Mouse (Mus musculus) liver, embryonic 16.5 days (tissue): ENCODE measurements around the gene Fat1. TPM values are rescaled to one million over a fixed set of nuclear protein-coding genes. Genes with fewer than 3 reads are reported as not detected.
A peak's percentile ranks its signal among the peaks of the same experiment; 100 is the strongest.

ENCODE experiments used
- ATAC-seq: fragments of 200-750 bp; cut with Nextera tagmentation; 2 replicates; pipeline ENCODE4 v1.8.0; 2017; ENCODE audit warnings: low read depth, mild to moderate bottlenecking, moderate number of reproducible peaks, moderate library complexity
- H3K27ac ChIP-seq: fragments of 300-500 bp; sonication (generic); 2 replicates; pipeline ENCODE4 v1.5.1; 2014; ENCODE audit warnings: mild to moderate bottlenecking, low read length
- H3K27me3 ChIP-seq: fragments of 300-500 bp; sonication (generic); 2 replicates; pipeline ENCODE4 v1.6.1; 2014; ENCODE audit warnings: low read depth, low read length, mixed read lengths; ENCODE audit not compliant: control insufficient read depth, insufficient read depth
- H3K36me3 ChIP-seq: fragments of 300-500 bp; sonication (generic); 2 replicates; pipeline ENCODE4 v1.6.1; 2014; ENCODE audit warnings: mild to moderate bottlenecking; ENCODE audit not compliant: control insufficient read depth, insufficient read depth
- H3K4me1 ChIP-seq: fragments of 300-500 bp; sonication (generic); 2 replicates; pipeline ENCODE4 v1.6.1; 2014; ENCODE audit warnings: low read depth, low read length, mixed read lengths; ENCODE audit not compliant: control insufficient read depth
- H3K4me2 ChIP-seq: fragments of 300-500 bp; sonication (generic); 2 replicates; pipeline ENCODE4 v1.6.1; 2014; ENCODE audit warnings: low read depth, low read length, mixed read lengths
- H3K4me3 ChIP-seq: fragments of 300-500 bp; sonication (generic); 2 replicates; pipeline ENCODE4 v1.5.1; 2014; ENCODE audit warnings: low read depth, mild to moderate bottlenecking, low read length
- H3K9ac ChIP-seq: fragments of 300-500 bp; sonication (generic); 2 replicates; pipeline ENCODE4 v1.6.1; 2014; ENCODE audit warnings: low read depth, low read length
- H3K9me3 ChIP-seq: fragments of 300-500 bp; sonication (generic); replicated peaks from 2 replicates; pipeline ENCODE4 v1.6.1; 2016; ENCODE audit warnings: low read length; ENCODE audit not compliant: control insufficient read depth
- WGBS: fragments of 180-500 bp; shearing (Covaris S2); extraction: QIAGEN DNeasy Blood & Tissue Kit; methylation state at CpG from one replicate; pipeline ENCODE4 v1.1.7; 2014; ENCODE audit not compliant: insufficient replicate concordance; 5-methylcytosine and 5-hydroxymethylcytosine counted together
- polyA plus RNA-seq: library from polyadenylated mRNA; unstranded; fragments of >200 nt; fragmentation: Nextera tagmentation; extraction: Ambion mirVana; gene quantifications from 2 replicates; pipeline ENCODE4 v1.2.1, GENCODE M21; 2015

The Fat1 gene
- polyA plus RNA-seq, 1 experiment from 2014 or later = 0.71 TPM

DNA sequence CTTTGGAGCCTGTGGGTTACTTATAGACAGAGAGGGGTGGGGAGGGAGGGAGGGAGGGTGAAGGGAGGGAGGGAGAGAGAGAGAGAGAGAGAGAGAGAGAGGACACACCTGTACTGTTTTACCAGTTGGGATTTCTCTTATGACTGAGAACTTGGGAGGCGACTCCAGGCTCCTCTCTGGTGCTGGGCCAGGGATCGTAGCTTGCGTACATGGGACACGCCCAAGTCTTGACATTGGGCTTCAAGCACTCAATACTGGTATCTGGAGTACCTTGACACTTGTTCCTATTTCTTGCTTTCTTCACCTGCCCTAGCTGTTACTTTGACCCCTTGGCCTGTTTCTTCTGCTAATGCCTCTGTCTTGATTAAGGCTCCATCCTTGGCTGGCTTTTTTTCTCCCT lies 10.3 kb downstream of the Fat1 start:
- no peaks in the 10 kb centered on the region for H3K4me1 ChIP-seq
- no peak overlapping the region for H3K4me2 ChIP-seq
- no peak overlapping the region for H3K9ac ChIP-seq
- 90% methylated on average over 4 of the region's 4 CpGs for WGBS
- no peaks in the 10 kb centered on the region for H3K27me3 ChIP-seq
- no peak overlapping the region for H3K27ac ChIP-seq
- H3K9me3 ChIP-seq = no peaks in the 10 kb centered on the region
- H3K4me3 ChIP-seq = no peak overlapping the region
- no peak for ATAC-seq
- no peaks in the 10 kb centered on the region; the same call in 1 of the 2 replicates for H3K36me3 ChIP-seq

DNA sequence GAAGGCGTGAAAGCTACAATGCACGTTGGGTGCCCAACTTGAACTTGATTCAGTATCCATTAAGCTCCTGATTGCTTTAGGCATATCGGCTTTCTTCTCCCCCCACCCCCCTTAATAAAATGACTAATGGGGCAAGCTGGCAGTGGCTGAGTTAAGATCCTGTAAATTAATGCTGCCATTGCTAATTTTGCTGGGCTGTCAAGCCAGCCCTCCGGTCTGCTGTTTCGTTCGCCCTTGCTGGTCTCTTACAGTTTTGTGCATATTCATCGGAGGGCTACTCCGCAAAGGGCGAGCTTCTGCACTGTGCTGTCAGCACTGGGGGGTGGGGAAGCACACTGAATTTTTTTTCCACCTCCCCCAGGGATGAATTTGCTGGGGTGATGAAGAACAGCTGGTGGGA lies 13.3 kb downstream of the Fat1 start:
- no peak overlapping the region for H3K9ac ChIP-seq
- peaks cover 14% of the 10 kb centered on the region for H3K36me3 ChIP-seq
- no peaks in the 10 kb centered on the region; the same call in 1 of the 2 replicates for H3K9me3 ChIP-seq
- no peak for ATAC-seq
- no peaks in the 10 kb centered on the region for H3K4me1 ChIP-seq
- no peak overlapping the region for H3K4me3 ChIP-seq
- H3K4me2 ChIP-seq = no peak overlapping the region
- WGBS = 78% methylated on average over 9 of the region's 9 CpGs
- H3K27ac ChIP-seq = no peak overlapping the region
- no peaks in the 10 kb centered on the region for H3K27me3 ChIP-seq

- ATAC-seq = no peak
- no peak overlapping the region for H3K4me3 ChIP-seq
- no peaks in the 10 kb centered on the region for H3K9me3 ChIP-seq
- WGBS = 58% methylated on average over 10 of the region's 10 CpGs
- no peak overlapping the region for H3K4me2 ChIP-seq
- no peaks in the 10 kb centered on the region for H3K4me1 ChIP-seq
- H3K27me3 ChIP-seq = no peaks in the 10 kb centered on the region
- H3K27ac ChIP-seq = no peak overlapping the region
- no peak overlapping the region for H3K9ac ChIP-seq
- no peaks in the 10 kb centered on the region for H3K36me3 ChIP-seq
Measured at GRCm38 (mm10) chr8:44960455-44960854, 25.2 kb downstream of the Fat1 start.

- Histone ChIP-seq H3K9me3 (no peaks in the 10 kb centered on the region), H3K27me3 (no peaks in the 10 kb centered on the region), H3K4me3 (no peak overlapping the region), H3K4me2 (no peak overlapping the region), H3K27ac (no peak overlapping the region), H3K9ac (no peak overlapping the region), H3K4me1 (no peaks in the 10 kb centered on the region), H3K36me3 (no peaks in the 10 kb centered on the region)
- ATAC-seq = no peak
- WGBS = 41% methylated on average over 5 of the region's 5 CpGs
Measured at GRCm38 (mm10) chr8:44960906-44961305, 25.7 kb downstream of the Fat1 start.

DNA sequence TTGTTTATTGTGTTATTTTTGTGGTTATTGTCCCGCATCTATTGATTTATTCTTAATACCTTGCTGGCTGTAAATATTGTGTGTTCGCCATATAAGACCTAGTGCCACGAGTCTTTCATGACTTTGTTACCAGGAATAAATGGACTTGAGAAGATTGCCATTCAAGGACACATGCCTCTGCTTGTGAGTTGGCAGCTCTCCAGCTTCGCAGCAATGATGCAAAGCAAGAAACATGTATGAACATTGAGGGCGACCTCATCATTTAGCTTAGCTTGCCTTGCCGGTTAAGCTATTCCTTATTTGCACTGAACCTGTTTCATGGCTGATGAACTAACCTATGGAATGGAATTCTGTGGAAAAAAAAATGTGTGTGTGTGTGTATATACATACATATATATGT lies 26.2 kb downstream of the Fat1 start:
- Histone ChIP-seq H3K4me2 (no peak overlapping the region), H3K27me3 (no peaks in the 10 kb centered on the region), H3K4me3 (no peak overlapping the region), H3K27ac (no peak overlapping the region), H3K9ac (no peak overlapping the region), H3K4me1 (no peaks in the 10 kb centered on the region), H3K9me3 (no peaks in the 10 kb centered on the region), H3K36me3 (no peaks in the 10 kb centered on the region)
- WGBS = 61% methylated on average over 6 of the region's 6 CpGs
- ATAC-seq = no peak

DNA sequence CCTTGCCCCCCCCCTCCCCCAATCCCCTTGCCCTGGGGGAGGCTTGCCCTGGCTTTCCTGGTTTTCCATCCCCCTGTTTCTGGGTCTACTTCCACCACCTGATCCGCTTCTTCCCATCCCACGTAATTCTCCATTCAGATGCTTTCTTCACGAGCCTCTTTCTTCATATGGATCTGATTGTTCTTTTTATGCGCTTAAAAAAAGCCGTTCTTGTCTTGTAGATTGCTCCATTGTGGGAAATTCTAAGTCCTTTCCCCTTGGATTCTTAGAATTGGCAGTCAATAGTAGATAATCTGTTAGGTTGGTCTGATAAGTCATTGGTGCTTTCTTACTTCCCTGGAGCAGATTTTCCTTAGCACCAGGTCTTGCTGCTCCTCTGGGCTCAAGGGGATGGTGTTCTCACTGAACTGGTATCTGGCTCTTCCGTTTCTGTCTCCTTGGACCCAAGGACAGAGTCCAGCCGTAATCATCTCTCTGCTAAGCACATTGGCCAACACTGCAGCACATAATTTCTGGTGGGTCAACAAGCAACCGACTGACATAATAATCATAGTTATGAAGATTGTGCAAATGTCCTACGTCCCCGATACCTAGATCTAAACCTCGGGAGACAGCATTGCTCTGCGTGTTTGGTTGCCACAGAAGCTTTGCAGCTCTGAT lies 27.5 kb downstream of the Fat1 start:
- Histone ChIP-seq H3K36me3 (no peaks in the 10 kb centered on the region), H3K9ac (no peak overlapping the region), H3K4me2 (no peak overlapping the region), H3K4me3 (no peak overlapping the region), H3K27me3 (no peaks in the 10 kb centered on the region), H3K27ac (no peak overlapping the region), H3K9me3 (no peaks in the 10 kb centered on the region), H3K4me1 (no peaks in the 10 kb centered on the region)
- 67% methylated on average over 12 of the region's 12 CpGs for WGBS
- peak; percentile 53; the same call in 1 of the 2 replicates for ATAC-seq

- no peak overlapping the region for H3K4me2 ChIP-seq
- 70% methylated on average over 8 of the region's 8 CpGs for WGBS
- H3K27ac ChIP-seq = no peak overlapping the region
- no peaks in the 10 kb centered on the region for H3K36me3 ChIP-seq
- no peak overlapping the region for H3K4me3 ChIP-seq
- ATAC-seq = no peak
- H3K9me3 ChIP-seq = no peaks in the 10 kb centered on the region
- no peak overlapping the region for H3K9ac ChIP-seq
- no peaks in the 10 kb centered on the region for H3K27me3 ChIP-seq
- H3K4me1 ChIP-seq = no peaks in the 10 kb centered on the region
Measured at GRCm38 (mm10) chr8:44967521-44968039, 32.3 kb downstream of the Fat1 start.

DNA sequence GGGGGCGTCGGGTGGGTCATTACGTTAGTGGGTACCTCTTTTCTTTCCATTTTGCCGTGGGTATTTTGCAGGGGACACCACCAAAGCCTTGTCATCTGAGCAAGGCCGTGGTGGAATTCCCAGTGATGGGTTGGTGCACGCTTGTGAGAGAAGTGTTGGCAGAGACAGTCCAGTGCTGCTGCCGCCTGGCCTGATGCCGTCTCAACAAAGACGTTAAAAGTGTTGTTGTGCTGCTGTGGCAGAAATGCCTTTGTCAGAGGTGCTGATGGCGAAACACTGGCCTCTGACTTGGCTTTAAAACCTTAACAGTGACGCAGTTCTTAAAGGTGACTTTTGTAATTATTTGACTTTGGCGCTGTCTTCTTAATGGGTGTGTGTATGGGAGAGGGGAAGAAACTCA lies 34.8 kb downstream of the Fat1 start:
- H3K4me3 ChIP-seq = no peak overlapping the region
- no peaks in the 10 kb centered on the region for H3K9me3 ChIP-seq
- no peak for ATAC-seq
- no peak overlapping the region for H3K9ac ChIP-seq
- no peak overlapping the region for H3K4me2 ChIP-seq
- peaks cover 3% of the 10 kb centered on the region; the same call in 1 of the 2 replicates for H3K4me1 ChIP-seq
- no peak overlapping the region for H3K27ac ChIP-seq
- no peaks in the 10 kb centered on the region for H3K36me3 ChIP-seq
- no peaks in the 10 kb centered on the region for H3K27me3 ChIP-seq
- WGBS = 34% methylated on average over 12 of the region's 12 CpGs

DNA sequence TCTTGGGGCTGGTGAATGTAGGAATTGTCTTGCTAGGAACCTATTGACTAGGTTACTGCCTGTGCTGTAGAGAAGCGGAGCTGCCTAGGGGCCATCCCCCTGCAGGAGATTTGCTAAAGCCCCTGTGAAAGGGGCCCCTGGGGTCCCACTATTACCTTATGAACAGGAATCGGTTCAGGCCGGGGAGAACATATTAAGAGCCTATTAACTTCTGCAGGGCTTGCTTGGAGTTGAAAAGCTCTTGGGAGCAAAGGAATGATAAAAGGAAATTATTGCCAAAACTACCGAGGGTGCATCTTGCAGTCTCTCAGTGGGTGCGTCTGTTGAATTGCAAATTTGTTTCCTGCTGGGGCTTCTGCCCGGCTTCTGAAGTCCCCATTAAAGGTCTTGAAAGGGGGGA lies 36.1 kb downstream of the Fat1 start:
- no peak overlapping the region for H3K4me3 ChIP-seq
- H3K27ac ChIP-seq = no peak overlapping the region
- H3K36me3 ChIP-seq = no peaks in the 10 kb centered on the region
- ATAC-seq = no peak
- H3K4me2 ChIP-seq = no peak overlapping the region
- no peak overlapping the region for H3K9ac ChIP-seq
- no peaks in the 10 kb centered on the region for H3K9me3 ChIP-seq
- WGBS = 23% methylated on average over 6 of the region's 6 CpGs
- peaks cover 3% of the 10 kb centered on the region; the same call in 1 of the 2 replicates for H3K4me1 ChIP-seq
- no peaks in the 10 kb centered on the region for H3K27me3 ChIP-seq
